Mouse (Mus musculus) limb, embryonic 15.5 days (tissue): ENCODE results near the gene Ccdc7a. TPM values are rescaled to one million over a fixed set of nuclear protein-coding genes. Genes with fewer than 3 reads are reported as not detected.
A peak's percentile ranks its signal among the peaks of the same experiment; 100 is the strongest.

ENCODE experiments used
- ATAC-seq: fragments of 200-750 bp; cut with Nextera tagmentation; 2 replicates; pipeline ENCODE4 v1.8.0; 2017; ENCODE audit warnings: low read depth, moderate TSS enrichment; ENCODE audit not compliant: insufficient number of reproducible peaks, low FRiP score, low TSS enrichment
- H3K27ac ChIP-seq: fragments of 300-500 bp; sonication (generic); 2 replicates; pipeline ENCODE4 v1.5.1; 2015; ENCODE audit warnings: moderate library complexity, mild to moderate bottlenecking, inconsistent platforms
- H3K27me3 ChIP-seq: fragments of 300-500 bp; sonication (generic); 2 replicates; pipeline ENCODE4 v1.6.1; 2015; ENCODE audit warnings: inconsistent platforms
- H3K36me3 ChIP-seq: fragments of 300-500 bp; sonication (generic); 2 replicates; pipeline ENCODE4 v1.6.1; 2015; ENCODE audit warnings: inconsistent platforms
- H3K4me1 ChIP-seq: fragments of 300-500 bp; sonication (generic); 2 replicates; pipeline ENCODE4 v1.6.1; 2015; ENCODE audit warnings: inconsistent platforms
- H3K4me2 ChIP-seq: fragments of 300-500 bp; sonication (generic); 2 replicates; pipeline ENCODE4 v1.6.1; 2015; ENCODE audit warnings: mild to moderate bottlenecking, inconsistent platforms
- H3K4me3 ChIP-seq: fragments of 300-500 bp; sonication (generic); 2 replicates; pipeline ENCODE4 v1.5.1; 2015; ENCODE audit warnings: mild to moderate bottlenecking, inconsistent platforms
- H3K9ac ChIP-seq: fragments of 300-500 bp; sonication (generic); 2 replicates; pipeline ENCODE4 v1.6.1; 2015; ENCODE audit warnings: inconsistent platforms
- H3K9me3 ChIP-seq: fragments of 300-500 bp; sonication (generic); 2 replicates; pipeline ENCODE4 v1.6.1; 2016; ENCODE audit warnings: inconsistent platforms
- WGBS: fragments of 180-500 bp; shearing (Covaris S2); methylation state at CpG from one replicate; pipeline ENCODE4 v1.1.7; 2015; 5-methylcytosine and 5-hydroxymethylcytosine counted together
- polyA plus RNA-seq: library from polyadenylated mRNA; unstranded; fragments of >200 nt; fragmentation: Nextera tagmentation; extraction: Ambion mirVana; gene quantifications from 2 replicates; pipeline ENCODE4 v1.2.1, GENCODE M21; 2015

Ccdc7a gene
- polyA plus RNA-seq, 1 experiment from 2014 or later = not detected

- no peaks in the 10 kb centered on the region for H3K9me3 ChIP-seq
- H3K27me3 ChIP-seq = no peaks in the 10 kb centered on the region
- H3K4me2 ChIP-seq = no peak overlapping the region
- H3K4me1 ChIP-seq = no peaks in the 10 kb centered on the region
- peaks cover 51% of the 10 kb centered on the region for H3K36me3 ChIP-seq
- H3K9ac ChIP-seq = no peak overlapping the region
- H3K27ac ChIP-seq = no peak overlapping the region
- no peak overlapping the region for H3K4me3 ChIP-seq
- 84% methylated on average over 1 of the region's 1 CpGs for WGBS
- no peak for ATAC-seq
These were observed 338.1 kb downstream of the Ccdc7a start for GRCm38 (mm10) chr8:128727213-128727612.

- no peak overlapping the region for H3K9ac ChIP-seq
- peaks cover 43% of the 10 kb centered on the region for H3K36me3 ChIP-seq
- ATAC-seq = no peak
- no peak overlapping the region for H3K27ac ChIP-seq
- 70% methylated on average over 1 of the region's 1 CpGs for WGBS
- H3K4me3 ChIP-seq = no peak overlapping the region
- H3K4me1 ChIP-seq = no peaks in the 10 kb centered on the region
- no peaks in the 10 kb centered on the region for H3K27me3 ChIP-seq
- no peak overlapping the region for H3K4me2 ChIP-seq
- no peaks in the 10 kb centered on the region for H3K9me3 ChIP-seq
These were observed 340.5 kb downstream of the Ccdc7a start for GRCm38 (mm10) chr8:128724819-128725218.

- H3K27me3 ChIP-seq = no peaks in the 10 kb centered on the region
- H3K9ac ChIP-seq = no peak overlapping the region
- ATAC-seq = no peak
- H3K27ac ChIP-seq = no peak overlapping the region
- no peak overlapping the region for H3K4me2 ChIP-seq
- no peak overlapping the region for H3K4me3 ChIP-seq
- no peaks in the 10 kb centered on the region for H3K4me1 ChIP-seq
- peaks cover 65% of the 10 kb centered on the region for H3K36me3 ChIP-seq
- no peaks in the 10 kb centered on the region for H3K9me3 ChIP-seq
These were observed 349.1 kb downstream of the Ccdc7a start for GRCm38 (mm10) chr8:128716184-128716583.

- Histone ChIP-seq H3K9me3 (no peaks in the 10 kb centered on the region), H3K4me2 (no peak overlapping the region), H3K36me3 (peaks cover 48% of the 10 kb centered on the region), H3K4me3 (no peak overlapping the region), H3K9ac (no peak overlapping the region), H3K27me3 (no peaks in the 10 kb centered on the region), H3K27ac (no peak overlapping the region), H3K4me1 (no peaks in the 10 kb centered on the region)
- no peak for ATAC-seq
- WGBS = 53% methylated on average over 3 of the region's 3 CpGs
These were observed 356.1 kb downstream of the Ccdc7a start for GRCm38 (mm10) chr8:128709261-128709660.

- H3K27me3 ChIP-seq = no peaks in the 10 kb centered on the region
- 77% methylated on average over 2 of the region's 2 CpGs for WGBS
- H3K9ac ChIP-seq = no peak overlapping the region
- H3K4me2 ChIP-seq = no peak overlapping the region
- no peak overlapping the region for H3K4me3 ChIP-seq
- no peak overlapping the region for H3K27ac ChIP-seq
- no peak for ATAC-seq
- peaks cover 19% of the 10 kb centered on the region for H3K36me3 ChIP-seq
- no peaks in the 10 kb centered on the region for H3K4me1 ChIP-seq
- H3K9me3 ChIP-seq = no peaks in the 10 kb centered on the region
These were observed 360.5 kb downstream of the Ccdc7a start for GRCm38 (mm10) chr8:128704836-128705235.

GRCm38 (mm10) chr8:128704376-128704775 is 360.9 kb downstream of the Ccdc7a start:
- H3K4me2 ChIP-seq = no peak overlapping the region
- WGBS = 85% methylated on average over 1 of the region's 1 CpGs
- H3K9me3 ChIP-seq = no peaks in the 10 kb centered on the region

GRCm38 (mm10) chr8:128697945-128698344 is 367.4 kb downstream of the Ccdc7a start:
- Histone ChIP-seq H3K36me3 (no peaks in the 10 kb centered on the region; the same call in 1 of the 2 replicates), H3K4me2 (no peak overlapping the region), H3K9me3 (no peaks in the 10 kb centered on the region), H3K4me3 (no peak overlapping the region), H3K4me1 (no peaks in the 10 kb centered on the region), H3K9ac (no peak overlapping the region), H3K27ac (no peak overlapping the region), H3K27me3 (no peaks in the 10 kb centered on the region)
- 70% methylated on average over 3 of the region's 3 CpGs for WGBS
- no peak for ATAC-seq

More at GRCm38 (mm10) chr8:128704376-128704775, 360.9 kb downstream of the Ccdc7a start:
- H3K27ac ChIP-seq = no peak overlapping the region
- H3K9ac ChIP-seq = no peak overlapping the region
- no peaks in the 10 kb centered on the region for H3K27me3 ChIP-seq
- peaks cover 18% of the 10 kb centered on the region for H3K36me3 ChIP-seq
- no peak overlapping the region for H3K4me3 ChIP-seq
- no peak for ATAC-seq
- H3K4me1 ChIP-seq = no peaks in the 10 kb centered on the region

GRCm38 (mm10) chr8:128696701-128697397 is 368.5 kb downstream of the Ccdc7a start:
- Histone ChIP-seq H3K9ac (no peak overlapping the region), H3K27me3 (no peaks in the 10 kb centered on the region), H3K9me3 (no peaks in the 10 kb centered on the region), H3K4me1 (no peaks in the 10 kb centered on the region), H3K27ac (no peak overlapping the region), H3K4me3 (no peak overlapping the region), H3K36me3 (no peaks in the 10 kb centered on the region; the same call in 1 of the 2 replicates), H3K4me2 (no peak overlapping the region)
- 93% methylated on average over 1 of the region's 1 CpGs for WGBS
- no peak for ATAC-seq

GRCm38 (mm10) chr8:128690056-128690455 is 375.3 kb downstream of the Ccdc7a start:
- peaks cover 18% of the 10 kb centered on the region for H3K4me1 ChIP-seq
- H3K36me3 ChIP-seq = no peaks in the 10 kb centered on the region
- ATAC-seq = no peak
- no peaks in the 10 kb centered on the region for H3K27me3 ChIP-seq
- no peak overlapping the region for H3K4me2 ChIP-seq
- no peak overlapping the region for H3K9ac ChIP-seq
- no peaks in the 10 kb centered on the region for H3K9me3 ChIP-seq
- no peak overlapping the region for H3K4me3 ChIP-seq
- WGBS = 76% methylated on average over 1 of the region's 1 CpGs
- no peak overlapping the region for H3K27ac ChIP-seq

- Histone ChIP-seq H3K27me3 (no peaks in the 10 kb centered on the region), H3K27ac (no peak overlapping the region), H3K4me2 (no peak overlapping the region), H3K9me3 (no peaks in the 10 kb centered on the region), H3K4me1 (peaks cover 18% of the 10 kb centered on the region), H3K4me3 (no peak overlapping the region), H3K36me3 (no peaks in the 10 kb centered on the region), H3K9ac (no peak overlapping the region)
- 81% methylated on average over 3 of the region's 3 CpGs for WGBS
- no peak for ATAC-seq
These were observed 376.6 kb downstream of the Ccdc7a start for GRCm38 (mm10) chr8:128688679-128689078.

GRCm38 (mm10) chr8:128686429-128686990 is 378.8 kb downstream of the Ccdc7a start:
- Histone ChIP-seq H3K4me2 (peak overlapping the region; percentile 58), H3K9me3 (no peaks in the 10 kb centered on the region), H3K9ac (peak overlapping the region; percentile 95), H3K27me3 (no peaks in the 10 kb centered on the region), H3K4me3 (peak overlapping the region; percentile 88), H3K27ac (peak overlapping the region; percentile 99), H3K4me1 (peaks cover 18% of the 10 kb centered on the region), H3K36me3 (no peaks in the 10 kb centered on the region)
- no peak for ATAC-seq
- 0% methylated on average over 2 of the region's 2 CpGs for WGBS

- Histone ChIP-seq H3K27me3 (no peaks in the 10 kb centered on the region), H3K9me3 (no peaks in the 10 kb centered on the region), H3K4me3 (peak within 1 kb of the TSS; percentile 88), H3K36me3 (no peaks in the 10 kb centered on the region), H3K4me2 (peak within 1 kb of the TSS; percentile 58), H3K27ac (peak within 1 kb of the TSS; percentile 99), H3K9ac (peak within 1 kb of the TSS; percentile 95), H3K4me1 (peaks cover 18% of the 10 kb centered on the region)
- under 1% methylated on average over 107 of the region's 113 CpGs for WGBS
- ATAC-seq = peak; percentile 94
These were observed 379.5 kb downstream of the Ccdc7a start, which contains the start of gene Itgb1 for GRCm38 (mm10) chr8:128685507-128686428. Gene Itgb1 (plus strand): TSS chr8:128685654.
